Mouse (Mus musculus) hindbrain, embryonic 10.5 days (tissue): Measurements from ENCODE around the gene Lcn12. TPM values are rescaled to one million over a fixed set of nuclear protein-coding genes. Genes with fewer than 3 reads are reported as not detected.

Experiments
- DNase-seq: peaks from one replicate; pipeline ENCODE4 v3.0.0-alpha.2; 2017; ENCODE audit warnings: low spot score
- H3K27ac ChIP-seq: fragments of 300-500 bp; sonication (generic); 2 replicates; pipeline ENCODE4 v1.5.1; 2016; ENCODE audit warnings: mild to moderate bottlenecking, moderate library complexity
- H3K27me3 ChIP-seq: fragments of 300-500 bp; sonication (generic); 2 replicates; pipeline ENCODE4 v1.6.1; 2016; ENCODE audit warnings: mild to moderate bottlenecking; ENCODE audit not compliant: poor library complexity, insufficient read depth, severe bottlenecking
- H3K36me3 ChIP-seq: fragments of 300-500 bp; sonication (generic); 2 replicates; pipeline ENCODE4 v1.6.1; 2016; ENCODE audit warnings: mild to moderate bottlenecking, moderate library complexity
- H3K4me1 ChIP-seq: fragments of 300-500 bp; sonication (generic); replicated peaks from 2 replicates; pipeline ENCODE4 v1.6.1; 2016; ENCODE audit warnings: mild to moderate bottlenecking
- H3K4me3 ChIP-seq: fragments of 300-500 bp; sonication (generic); 2 replicates; pipeline ENCODE4 v1.5.1; 2016; ENCODE audit warnings: mild to moderate bottlenecking, moderate library complexity
- H3K9me3 ChIP-seq: fragments of 300-500 bp; sonication (generic); 2 replicates; pipeline ENCODE4 v1.6.1; 2016; ENCODE audit warnings: mild to moderate bottlenecking, moderate library complexity
- WGBS: fragments of 180-500 bp; shearing (Covaris S2); methylation state at CpG from one replicate; pipeline ENCODE4 v1.1.7; 2016; 5-methylcytosine and 5-hydroxymethylcytosine counted together
- polyA plus RNA-seq: library from polyadenylated mRNA; unstranded; fragments of >200 nt; fragmentation: Nextera tagmentation; extraction: Ambion mirVana; gene quantifications from 2 replicates; pipeline ENCODE4 v1.2.1, GENCODE M21; 2016

Gene Lcn12
- polyA plus RNA-seq = not detected in 2 replicates

DNA sequence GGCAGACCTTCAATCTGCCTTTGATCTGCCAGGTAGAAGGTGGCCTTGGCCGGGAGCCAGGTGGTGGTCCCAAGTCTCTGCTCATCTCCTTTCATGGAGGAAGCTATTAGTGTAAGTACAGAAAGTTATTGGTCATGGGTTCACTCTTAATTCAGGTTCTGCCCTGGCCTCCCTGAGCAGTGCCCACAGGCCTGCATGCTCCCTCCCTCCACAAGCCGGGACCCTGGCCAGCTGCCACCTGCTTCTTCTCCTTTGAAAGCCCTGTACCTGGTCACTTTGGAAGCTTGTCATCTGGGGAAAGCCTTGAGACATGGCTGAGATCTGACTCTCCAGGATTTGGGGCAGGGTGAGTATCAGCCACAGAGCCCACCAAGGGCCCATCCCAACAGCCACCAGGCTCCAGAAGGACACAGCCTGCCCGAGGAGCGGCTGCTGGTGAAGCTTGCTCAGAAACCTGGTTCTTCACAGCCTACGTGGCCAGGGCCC, at the start of gene Lcn12:
Gene Lcn12, minus strand, starts transcription at position 436 of the 486 bp plus-strand sequence.
- Histone ChIP-seq H3K27me3 (no peaks in the 10 kb centered on the region), H3K9me3 (no peaks in the 10 kb centered on the region), H3K36me3 (no peaks in the 10 kb centered on the region), H3K4me3 (no peak within 1 kb of the TSS), H3K4me1 (peaks cover 6% of the 10 kb centered on the region; the same call in 1 of the 2 replicates), H3K27ac (no peak within 1 kb of the TSS)
- DNase-seq = no peak
- WGBS = 89% methylated on average over 5 of the region's 5 CpGs

DNA sequence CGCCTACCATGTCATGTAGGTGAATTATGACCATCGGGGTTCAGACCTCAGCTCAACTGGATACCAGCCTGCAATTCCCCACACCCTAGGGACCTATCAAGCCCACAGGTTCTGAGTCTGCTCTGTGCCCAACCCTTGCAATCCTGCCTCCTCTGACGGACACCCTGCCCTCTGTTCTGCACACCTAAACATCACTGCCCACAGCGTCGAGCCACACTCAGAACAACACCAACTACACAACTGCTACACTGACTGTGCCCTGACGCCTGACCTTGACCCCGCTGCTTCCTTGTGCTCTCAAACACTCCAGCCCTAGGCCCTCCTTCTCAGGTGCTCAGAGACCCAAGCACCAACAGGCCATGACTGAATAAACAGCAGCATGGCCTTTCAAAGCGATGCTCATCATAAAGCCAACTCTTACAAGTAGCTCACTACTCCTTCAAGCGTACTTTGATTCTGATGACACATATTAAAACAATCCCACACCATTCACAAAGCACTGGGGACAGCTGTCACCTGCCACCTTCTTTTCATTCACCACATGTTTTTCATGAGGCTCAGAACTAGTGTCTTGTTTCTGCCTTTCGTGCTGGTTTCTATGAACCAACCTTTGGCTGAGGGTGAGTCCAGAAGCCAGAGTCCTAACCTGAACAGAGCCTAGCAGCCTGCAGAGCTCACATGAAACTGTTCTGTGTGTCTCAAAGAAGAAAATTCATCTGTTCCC, 48.1 kb upstream of the Lcn12 start:
- no peak overlapping the region for H3K27ac ChIP-seq
- peaks cover 43% of the 10 kb centered on the region for H3K36me3 ChIP-seq
- 90% methylated on average over 10 of the region's 10 CpGs for WGBS
- peaks cover 32% of the 10 kb centered on the region for H3K4me1 ChIP-seq
- H3K9me3 ChIP-seq = no peaks in the 10 kb centered on the region
- H3K4me3 ChIP-seq = no peak overlapping the region
- no peaks in the 10 kb centered on the region for H3K27me3 ChIP-seq
- no peak for DNase-seq

DNA sequence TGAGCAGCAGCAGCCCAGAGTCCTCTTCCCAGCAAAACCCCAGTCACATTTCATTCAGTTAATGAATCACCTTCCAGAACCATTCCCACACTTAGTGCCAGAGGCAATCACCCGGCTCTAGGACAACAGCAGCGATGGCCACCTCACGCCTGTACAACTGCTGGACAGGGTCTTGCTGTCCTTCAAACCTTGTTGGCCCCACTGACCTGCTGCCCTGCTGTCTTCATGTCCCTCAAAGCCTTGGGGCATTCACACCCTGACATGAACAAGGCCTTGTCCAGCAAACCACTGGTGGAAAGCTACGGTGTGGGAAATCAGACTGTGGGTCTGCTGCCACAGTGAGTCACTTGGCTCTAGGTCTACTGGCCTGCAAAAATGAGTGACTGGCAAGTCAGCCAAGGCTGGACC, 46.8 kb upstream of the Lcn12 start:
- Histone ChIP-seq H3K27me3 (no peaks in the 10 kb centered on the region), H3K9me3 (no peaks in the 10 kb centered on the region), H3K36me3 (peaks cover 56% of the 10 kb centered on the region), H3K4me3 (no peak overlapping the region), H3K27ac (no peak overlapping the region), H3K4me1 (peaks cover 23% of the 10 kb centered on the region)
- WGBS = 94% methylated on average over 4 of the region's 4 CpGs
- DNase-seq = no peak

DNA sequence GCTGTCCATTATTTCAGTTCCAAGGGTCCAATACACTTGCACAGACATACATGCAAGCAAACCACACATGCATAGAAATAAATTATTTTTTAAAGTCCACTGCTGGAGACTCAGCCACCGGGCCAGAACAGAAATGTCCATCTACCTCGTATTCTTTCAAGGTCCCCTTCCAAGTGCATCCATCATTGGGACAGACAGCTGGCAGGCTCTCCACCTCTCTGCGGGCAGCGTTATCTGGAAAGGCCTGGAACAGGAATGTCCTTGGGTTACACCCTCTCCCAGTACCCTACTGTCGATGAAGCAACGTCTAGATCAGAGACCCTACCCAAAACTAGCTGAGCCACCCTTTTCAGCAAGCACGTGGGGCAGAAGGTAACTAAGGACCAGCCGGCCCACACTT, 42.8 kb upstream of the Lcn12 start:
- no peaks in the 10 kb centered on the region for H3K27me3 ChIP-seq
- 92% methylated on average over 8 of the region's 8 CpGs for WGBS
- no peak overlapping the region for H3K27ac ChIP-seq
- DNase-seq = no peak
- H3K4me1 ChIP-seq = peaks cover under 1% of the 10 kb centered on the region; the same call in 1 of the 2 replicates
- H3K36me3 ChIP-seq = peaks cover 84% of the 10 kb centered on the region
- H3K4me3 ChIP-seq = no peak overlapping the region
- no peaks in the 10 kb centered on the region for H3K9me3 ChIP-seq

DNA sequence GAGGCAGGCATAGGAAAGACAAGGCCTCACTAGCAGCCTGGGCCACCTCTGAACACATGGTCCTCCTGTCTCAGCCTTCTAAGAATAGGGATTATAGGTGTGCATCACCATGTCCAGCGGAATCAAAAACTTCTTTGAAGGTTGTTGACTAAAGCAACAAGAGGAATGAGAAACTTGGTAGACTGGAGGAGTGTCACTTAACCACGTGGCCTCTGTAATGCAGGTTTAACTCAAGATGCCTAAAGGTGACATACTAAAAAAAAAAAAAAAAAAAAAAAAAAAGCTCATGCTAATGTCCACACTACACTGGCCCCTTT, 41.1 kb upstream of the Lcn12 start:
- Histone ChIP-seq H3K4me3 (no peak overlapping the region), H3K4me1 (no peaks in the 10 kb centered on the region), H3K9me3 (no peaks in the 10 kb centered on the region), H3K36me3 (peaks cover 93% of the 10 kb centered on the region), H3K27me3 (no peaks in the 10 kb centered on the region), H3K27ac (no peak overlapping the region)
- DNase-seq = no peak
- WGBS = 96% methylated on average over 2 of the region's 2 CpGs

DNA sequence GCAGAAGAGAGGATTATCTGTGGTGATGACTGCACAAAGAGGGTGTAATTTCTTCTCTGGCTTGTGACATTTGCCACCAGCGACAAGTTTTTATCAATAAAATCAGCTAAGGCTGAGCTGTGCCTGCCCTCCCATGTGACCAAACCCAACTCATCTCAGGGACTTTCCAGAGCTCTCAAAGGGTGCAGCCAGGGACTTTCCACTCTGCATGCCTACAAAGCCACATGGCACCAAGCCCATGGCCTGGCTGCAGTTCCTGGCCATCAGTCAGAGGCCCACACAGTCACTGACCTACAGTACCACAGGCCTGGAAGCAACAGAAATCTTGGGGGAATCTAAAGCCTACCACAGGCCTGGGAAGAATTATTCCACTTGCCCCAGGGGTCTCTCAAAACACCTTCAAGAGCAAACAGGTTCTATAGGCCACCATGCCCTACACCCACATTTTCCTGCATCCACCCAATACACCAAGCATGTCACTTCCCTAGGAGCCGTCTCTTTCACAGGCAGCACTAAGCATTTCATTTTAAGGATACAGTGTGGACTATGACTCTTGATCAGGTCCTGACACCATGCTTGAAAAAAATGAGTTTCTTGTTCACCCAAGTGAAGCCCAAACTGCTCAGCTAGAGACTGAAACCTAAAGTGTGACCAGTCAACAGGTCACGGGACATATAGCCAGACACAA, 40.6 kb upstream of the Lcn12 start:
- WGBS = 93% methylated on average over 3 of the region's 3 CpGs
- Histone ChIP-seq H3K36me3 (peaks cover 98% of the 10 kb centered on the region), H3K4me1 (no peaks in the 10 kb centered on the region), H3K9me3 (no peaks in the 10 kb centered on the region), H3K27me3 (no peaks in the 10 kb centered on the region), H3K27ac (no peak overlapping the region), H3K4me3 (no peak overlapping the region)
- no peak for DNase-seq

DNA sequence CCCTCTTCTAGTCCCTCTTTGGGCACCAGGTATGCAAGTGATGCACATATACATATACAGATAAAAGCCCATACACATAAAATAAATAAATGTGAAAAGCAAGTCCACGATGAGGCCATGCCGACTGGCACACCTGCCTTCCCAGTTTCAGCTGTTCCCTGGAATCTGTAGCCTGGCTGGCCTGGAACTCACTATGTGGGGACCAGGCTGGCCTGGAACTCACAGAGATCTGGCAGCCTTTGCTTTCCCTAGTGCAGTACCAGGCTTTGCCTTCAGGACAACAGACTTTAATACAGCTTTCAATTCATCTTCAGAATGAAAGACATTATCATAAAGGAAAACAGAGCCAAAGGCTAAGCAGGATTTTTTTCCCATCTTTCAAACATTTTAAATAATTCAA, 40.0 kb upstream of the Lcn12 start:
- Histone ChIP-seq H3K27ac (no peak overlapping the region), H3K9me3 (no peaks in the 10 kb centered on the region), H3K4me1 (no peaks in the 10 kb centered on the region), H3K36me3 (peaks cover 99% of the 10 kb centered on the region), H3K27me3 (no peaks in the 10 kb centered on the region), H3K4me3 (no peak overlapping the region)
- WGBS = 97% methylated on average over 2 of the region's 2 CpGs
- no peak for DNase-seq

DNA sequence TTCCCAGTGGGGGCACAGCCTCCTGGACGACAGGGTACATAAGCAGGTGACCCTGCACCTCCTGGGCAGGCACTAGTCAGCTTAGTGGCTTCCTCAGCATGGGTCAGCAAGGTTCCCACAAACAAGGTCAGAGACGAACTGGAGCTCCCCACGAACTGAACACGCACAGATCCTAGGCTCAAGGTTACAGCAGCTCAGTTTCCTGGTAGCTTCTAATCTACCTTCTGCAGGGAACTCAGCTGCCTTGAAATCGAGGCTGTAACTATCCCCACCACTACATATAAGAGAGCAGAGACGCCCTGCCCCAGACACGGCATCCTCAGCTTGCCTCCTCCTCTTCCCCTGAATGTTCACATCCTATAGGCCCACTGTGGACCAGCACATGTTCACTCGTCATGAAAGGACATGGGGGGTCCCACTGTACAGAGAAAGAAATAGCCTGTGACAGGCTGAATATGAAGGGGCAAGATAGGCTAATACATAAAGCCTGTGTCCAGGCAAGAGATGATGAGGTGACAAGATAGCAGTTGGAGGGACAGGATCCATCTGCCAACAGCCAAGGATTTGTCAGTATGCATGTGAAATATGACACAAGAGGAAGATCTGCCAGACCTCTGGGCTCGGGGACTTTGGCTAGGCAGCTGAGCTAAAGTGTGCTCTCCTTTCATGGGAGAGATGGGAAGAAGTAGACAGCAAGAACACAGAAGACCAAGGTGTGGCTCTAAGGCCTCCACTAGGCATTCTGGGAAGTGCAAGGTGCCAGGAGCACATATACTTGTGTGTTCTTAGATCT, 33.0 kb upstream of the Lcn12 start:
- Histone ChIP-seq H3K9me3 (no peaks in the 10 kb centered on the region), H3K27me3 (no peaks in the 10 kb centered on the region), H3K36me3 (peaks cover 98% of the 10 kb centered on the region), H3K4me3 (no peak overlapping the region), H3K4me1 (no peaks in the 10 kb centered on the region), H3K27ac (no peak overlapping the region)
- WGBS = 89% methylated on average over 9 of the region's 9 CpGs
- DNase-seq = no peak

DNA sequence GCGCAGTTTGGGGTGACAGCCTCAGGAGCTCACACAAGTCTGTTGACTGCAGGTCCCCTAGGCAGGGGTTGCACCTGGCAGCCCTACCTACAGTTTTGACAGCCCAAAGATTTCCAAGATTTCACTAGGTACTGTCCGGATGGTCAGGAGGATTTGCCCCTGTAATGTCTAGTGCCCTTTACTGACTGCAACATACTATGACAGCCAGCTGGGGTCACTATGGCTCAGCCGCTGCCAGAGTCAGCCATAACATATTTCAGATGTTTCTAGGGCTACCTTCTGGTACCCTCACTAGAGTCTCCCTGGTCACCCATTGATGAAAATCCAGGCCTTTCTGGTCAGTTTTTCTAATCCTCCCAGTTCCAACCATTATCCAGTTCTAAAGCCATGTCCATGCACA, 16.2 kb upstream of the Lcn12 start:
- DNase-seq = no peak
- no peak overlapping the region for H3K4me3 ChIP-seq
- WGBS = 68% methylated on average over 3 of the region's 3 CpGs
- H3K27ac ChIP-seq = no peak overlapping the region
- H3K36me3 ChIP-seq = peaks cover 15% of the 10 kb centered on the region
- H3K4me1 ChIP-seq = no peaks in the 10 kb centered on the region
- H3K27me3 ChIP-seq = no peaks in the 10 kb centered on the region
- no peaks in the 10 kb centered on the region for H3K9me3 ChIP-seq

DNA sequence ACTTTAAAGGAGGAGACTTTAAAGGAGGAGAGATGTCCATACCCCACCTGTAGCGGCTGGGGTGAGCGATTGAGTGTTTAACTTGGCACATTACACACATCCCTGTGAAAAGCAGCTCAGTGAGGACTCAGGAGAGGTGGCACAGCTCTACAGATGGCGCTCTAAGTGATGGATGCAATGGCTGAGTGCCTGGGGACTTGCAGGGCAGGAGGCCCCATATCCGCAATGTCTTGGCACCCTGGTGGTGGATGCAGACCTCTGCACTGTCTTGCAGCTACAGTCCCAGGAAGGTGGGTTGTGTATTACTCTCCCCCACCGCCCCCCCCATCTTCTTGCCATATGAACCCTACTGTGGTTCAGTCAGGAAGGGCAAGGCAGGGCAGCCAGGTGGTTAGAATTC, 13.3 kb upstream of the Lcn12 start:
- WGBS = 36% methylated on average over 5 of the region's 5 CpGs
- Histone ChIP-seq H3K36me3 (peaks cover 42% of the 10 kb centered on the region), H3K4me1 (peaks cover 6% of the 10 kb centered on the region), H3K9me3 (no peaks in the 10 kb centered on the region), H3K4me3 (no peak overlapping the region), H3K27me3 (no peaks in the 10 kb centered on the region), H3K27ac (no peak overlapping the region)
- no peak for DNase-seq

DNA sequence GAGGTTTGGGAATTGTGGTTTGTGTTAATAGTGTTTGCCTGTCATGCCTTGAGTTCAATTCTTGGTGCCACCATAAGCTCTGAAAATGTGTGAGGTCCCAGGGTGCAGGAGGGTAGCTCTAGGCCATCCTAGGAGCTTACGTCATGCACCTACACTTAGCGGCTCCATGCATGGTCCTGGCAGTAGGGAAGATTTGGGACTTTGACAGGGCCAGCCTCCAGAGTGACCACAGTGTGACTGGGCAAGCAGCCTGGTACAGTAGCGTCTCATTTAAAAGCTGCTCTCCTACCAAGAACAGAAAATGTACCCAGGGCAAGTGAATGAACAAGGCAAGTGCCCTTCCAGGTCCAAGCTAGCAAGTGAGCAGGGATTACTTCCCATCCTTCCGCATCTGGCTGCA, 12.1 kb upstream of the Lcn12 start:
- Histone ChIP-seq H3K27me3 (no peaks in the 10 kb centered on the region), H3K4me1 (peaks cover 17% of the 10 kb centered on the region), H3K4me3 (no peak overlapping the region), H3K9me3 (no peaks in the 10 kb centered on the region), H3K36me3 (peaks cover 42% of the 10 kb centered on the region), H3K27ac (no peak overlapping the region)
- no peak for DNase-seq
- 93% methylated on average over 4 of the region's 4 CpGs for WGBS

DNA sequence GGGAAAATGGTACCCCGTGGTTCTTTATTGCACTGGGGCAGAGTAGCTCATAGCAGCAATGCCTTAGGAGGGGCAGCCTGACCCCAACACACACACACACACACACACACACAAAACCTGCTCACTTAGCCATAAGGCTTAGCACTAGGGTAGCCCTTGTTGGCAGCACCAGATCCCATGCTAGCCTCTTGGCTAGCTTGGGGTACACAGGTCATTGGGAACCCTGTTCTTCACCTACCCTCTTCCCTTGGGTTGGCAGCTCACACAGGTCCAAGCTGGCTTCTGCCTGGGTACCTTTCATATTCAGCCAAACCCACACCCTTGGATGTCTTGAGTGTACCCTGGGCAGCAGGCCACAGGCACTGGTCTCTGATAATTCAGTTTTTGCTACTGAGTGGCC, 11.3 kb upstream of the Lcn12 start:
- WGBS = 81% methylated on average over 1 of the region's 1 CpGs

DNA sequence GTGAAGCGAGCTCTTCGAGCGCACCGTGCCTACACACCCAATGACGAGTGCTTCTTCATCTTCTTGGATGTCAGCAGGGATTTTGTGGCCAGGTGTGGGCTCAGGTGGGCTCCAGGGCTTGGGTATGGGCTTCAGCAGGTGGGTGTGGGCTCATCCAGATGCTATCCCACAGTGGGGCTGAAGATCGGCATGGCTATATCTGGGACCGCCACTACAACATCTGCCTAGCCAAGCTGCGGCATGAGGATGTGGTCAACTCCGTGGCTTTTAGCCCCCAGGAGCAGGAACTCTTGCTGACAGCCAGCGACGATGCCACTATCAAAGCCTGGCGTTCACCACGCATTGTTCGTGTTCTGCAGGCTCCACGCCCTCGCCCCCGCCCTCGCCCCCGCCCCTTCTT, 10.8 kb upstream of the Lcn12 start:
- H3K36me3 ChIP-seq = peaks cover 42% of the 10 kb centered on the region
- H3K27ac ChIP-seq = no peak overlapping the region
- peaks cover 25% of the 10 kb centered on the region for H3K4me1 ChIP-seq
- no peaks in the 10 kb centered on the region for H3K27me3 ChIP-seq
- H3K9me3 ChIP-seq = no peaks in the 10 kb centered on the region
- WGBS = 95% methylated on average over 19 of the region's 19 CpGs
- H3K4me3 ChIP-seq = no peak overlapping the region
- no peak for DNase-seq

More for the DNA sequence above, 11.3 kb upstream of the Lcn12 start:
- Histone ChIP-seq H3K27ac (no peak overlapping the region), H3K4me1 (peaks cover 22% of the 10 kb centered on the region), H3K36me3 (peaks cover 42% of the 10 kb centered on the region), H3K27me3 (no peaks in the 10 kb centered on the region), H3K9me3 (no peaks in the 10 kb centered on the region), H3K4me3 (no peak overlapping the region)
- DNase-seq = no peak
